Mouse (Mus musculus): ENCODE measurements at regions not wholly inside any gene's neighbourhood (a gene's known extent, or its start where the extent isn't known, plus 50 kb on each side); places are given as distances from the start of the nearest gene placed in this dataset.
A peak's percentile ranks its signal among the peaks of the same experiment; 100 is the strongest.
"Not testable (repeated sequence)": the region's sequence is repeated elsewhere in the genome, so short reads cannot be mapped to it uniquely, and the experiment has no call there.

GRCm38 (mm10) chr1:14688041-14688440, 1405.1 kb downstream of the 4930444P10Rik start:
- H3K27ac ChIP-seq (ENCODE audit: low read depth, low read length); H3K9me3 ChIP-seq (ENCODE audit: control insufficient read depth, low read length); H3K4me3 ChIP-seq (ENCODE audit: low read depth, low read length); H3K27me3 ChIP-seq (ENCODE audit: control insufficient read depth, insufficient read depth, low read length); H3K36me3 ChIP-seq (ENCODE audit: control insufficient read depth, insufficient read depth, low read length); H3K4me2 ChIP-seq (ENCODE audit: low read depth); DNase-seq (ENCODE audit: low spot score); H3K9ac ChIP-seq (ENCODE audit: low read length); H3K4me1 ChIP-seq (ENCODE audit: control insufficient read depth, insufficient read depth, low read length); ATAC-seq (ENCODE audit: insufficient read depth, low FRiP score, low TSS enrichment): not testable (repeated sequence)
- whole genome bisulfite sequencing, result 89% methylated on average over 2 of the region's 2 CpGs

- Histone ChIP-seq H3K4me1 (ENCODE audit: control insufficient read depth, insufficient read depth, low read length) (no peaks in the 10 kb centered on the region), H3K4me2 (ENCODE audit: low read depth) (no peak overlapping the region), H3K27me3 (ENCODE audit: control insufficient read depth, insufficient read depth, low read length) (no peaks in the 10 kb centered on the region), H3K9me3 (ENCODE audit: control insufficient read depth, low read length) (no peaks in the 10 kb centered on the region), H3K36me3 (ENCODE audit: control insufficient read depth, insufficient read depth, low read length) (no peaks in the 10 kb centered on the region), H3K4me3 (ENCODE audit: low read depth, low read length) (no peak overlapping the region), H3K27ac (ENCODE audit: low read depth, low read length) (no peak overlapping the region), H3K9ac (ENCODE audit: low read length) (no peak overlapping the region)
- ATAC-seq (ENCODE audit: insufficient read depth, low FRiP score, low TSS enrichment), result no peak
- 49% methylated on average over 2 of the region's 2 CpGs for WGBS
- DNase-seq (ENCODE audit: low spot score), result peak; percentile 29
Measured at GRCm38 (mm10) chr1:14686172-14686571, 1407.0 kb downstream of the 4930444P10Rik start.

GRCm38 (mm10) chr1:14680443-14680842, 1412.7 kb downstream of the 4930444P10Rik start:
- no peaks in the 10 kb centered on the region for H3K36me3 ChIP-seq (ENCODE audit: control insufficient read depth, insufficient read depth, low read length)
- no peak for DNase-seq (ENCODE audit: low spot score)
- H3K4me1 ChIP-seq (ENCODE audit: control insufficient read depth, insufficient read depth, low read length), result no peaks in the 10 kb centered on the region
- no peak overlapping the region for H3K4me3 ChIP-seq (ENCODE audit: low read depth, low read length)
- WGBS, result 92% methylated on average over 3 of the region's 3 CpGs
- H3K27me3 ChIP-seq (ENCODE audit: control insufficient read depth, insufficient read depth, low read length), result no peaks in the 10 kb centered on the region
- H3K4me2 ChIP-seq (ENCODE audit: low read depth), result no peak overlapping the region
- no peak overlapping the region for H3K27ac ChIP-seq (ENCODE audit: low read depth, low read length)
- no peaks in the 10 kb centered on the region for H3K9me3 ChIP-seq (ENCODE audit: control insufficient read depth, low read length)
- no peak overlapping the region for H3K9ac ChIP-seq (ENCODE audit: low read length)
- no peak for ATAC-seq (ENCODE audit: insufficient read depth, low FRiP score, low TSS enrichment)

GRCm38 (mm10) chr1:14672393-14672999, 1420.6 kb downstream of the 4930444P10Rik start:
- H3K27ac ChIP-seq (ENCODE audit: low read depth, low read length), result no peak overlapping the region
- H3K36me3 ChIP-seq (ENCODE audit: control insufficient read depth, insufficient read depth, low read length), result no peaks in the 10 kb centered on the region
- ATAC-seq (ENCODE audit: insufficient read depth, low FRiP score, low TSS enrichment), result no peak
- no peaks in the 10 kb centered on the region for H3K27me3 ChIP-seq (ENCODE audit: control insufficient read depth, insufficient read depth, low read length)
- WGBS, result 9% methylated on average over 6 of the region's 6 CpGs
- H3K4me2 ChIP-seq (ENCODE audit: low read depth), result no peak overlapping the region
- no peak overlapping the region for H3K4me3 ChIP-seq (ENCODE audit: low read depth, low read length)
- H3K4me1 ChIP-seq (ENCODE audit: control insufficient read depth, insufficient read depth, low read length), result no peaks in the 10 kb centered on the region
- H3K9me3 ChIP-seq (ENCODE audit: control insufficient read depth, low read length), result no peaks in the 10 kb centered on the region
- no peak overlapping the region for H3K9ac ChIP-seq (ENCODE audit: low read length)
- peak; percentile 15 for DNase-seq (ENCODE audit: low spot score)

GRCm38 (mm10) chr1:14662706-14663312, 1430.3 kb downstream of the 4930444P10Rik start:
- no peaks in the 10 kb centered on the region for H3K36me3 ChIP-seq (ENCODE audit: control insufficient read depth, insufficient read depth, low read length)
- no peak overlapping the region for H3K9ac ChIP-seq (ENCODE audit: low read length)
- no peak overlapping the region for H3K4me3 ChIP-seq (ENCODE audit: low read depth, low read length)
- no peaks in the 10 kb centered on the region for H3K4me1 ChIP-seq (ENCODE audit: control insufficient read depth, insufficient read depth, low read length)
- H3K9me3 ChIP-seq (ENCODE audit: control insufficient read depth, low read length), result no peaks in the 10 kb centered on the region
- no peak for DNase-seq (ENCODE audit: low spot score)
- ATAC-seq (ENCODE audit: insufficient read depth, low FRiP score, low TSS enrichment), result no peak
- no peaks in the 10 kb centered on the region for H3K27me3 ChIP-seq (ENCODE audit: control insufficient read depth, insufficient read depth, low read length)
- 70% methylated on average over 6 of the region's 6 CpGs for WGBS
- H3K4me2 ChIP-seq (ENCODE audit: low read depth), result no peak overlapping the region
- no peak overlapping the region for H3K27ac ChIP-seq (ENCODE audit: low read depth, low read length)

- no peak for ATAC-seq (ENCODE audit: insufficient read depth, low FRiP score, low TSS enrichment)
- no peaks in the 10 kb centered on the region for H3K4me1 ChIP-seq (ENCODE audit: control insufficient read depth, insufficient read depth, low read length)
- H3K27me3 ChIP-seq (ENCODE audit: control insufficient read depth, insufficient read depth, low read length), result no peaks in the 10 kb centered on the region
- H3K36me3 ChIP-seq (ENCODE audit: control insufficient read depth, insufficient read depth, low read length), result no peaks in the 10 kb centered on the region
- H3K27ac ChIP-seq (ENCODE audit: low read depth, low read length), result no peak overlapping the region
- 46% methylated on average over 2 of the region's 2 CpGs for WGBS
- no peak for DNase-seq (ENCODE audit: low spot score)
- no peak overlapping the region for H3K9ac ChIP-seq (ENCODE audit: low read length)
- no peaks in the 10 kb centered on the region for H3K9me3 ChIP-seq (ENCODE audit: control insufficient read depth, low read length)
- no peak overlapping the region for H3K4me3 ChIP-seq (ENCODE audit: low read depth, low read length)
- H3K4me2 ChIP-seq (ENCODE audit: low read depth), result no peak overlapping the region
Measured at GRCm38 (mm10) chr1:14661854-14662253, 1431.3 kb downstream of the 4930444P10Rik start.

- DNase-seq (ENCODE audit: low spot score), result no peak
- WGBS, result 96% methylated on average over 2 of the region's 2 CpGs
- Histone ChIP-seq H3K9ac (ENCODE audit: low read length) (no peak overlapping the region), H3K4me3 (ENCODE audit: low read depth, low read length) (no peak overlapping the region), H3K27me3 (ENCODE audit: control insufficient read depth, insufficient read depth, low read length) (no peaks in the 10 kb centered on the region), H3K36me3 (ENCODE audit: control insufficient read depth, insufficient read depth, low read length) (no peaks in the 10 kb centered on the region), H3K9me3 (ENCODE audit: control insufficient read depth, low read length) (no peaks in the 10 kb centered on the region), H3K4me1 (ENCODE audit: control insufficient read depth, insufficient read depth, low read length) (no peaks in the 10 kb centered on the region), H3K4me2 (ENCODE audit: low read depth) (no peak overlapping the region), H3K27ac (ENCODE audit: low read depth, low read length) (no peak overlapping the region)
- no peak for ATAC-seq (ENCODE audit: insufficient read depth, low FRiP score, low TSS enrichment)
Measured at GRCm38 (mm10) chr1:14650346-14650745, 1442.8 kb downstream of the 4930444P10Rik start.

- no peaks in the 10 kb centered on the region for H3K36me3 ChIP-seq (ENCODE audit: control insufficient read depth, insufficient read depth, low read length)
- no peak for DNase-seq (ENCODE audit: low spot score)
- no peak for ATAC-seq (ENCODE audit: insufficient read depth, low FRiP score, low TSS enrichment)
- H3K4me3 ChIP-seq (ENCODE audit: low read depth, low read length), result no peak overlapping the region
- H3K27me3 ChIP-seq (ENCODE audit: control insufficient read depth, insufficient read depth, low read length), result no peaks in the 10 kb centered on the region
- no peak overlapping the region for H3K4me2 ChIP-seq (ENCODE audit: low read depth)
- no peak overlapping the region for H3K9ac ChIP-seq (ENCODE audit: low read length)
- 28% methylated on average over 5 of the region's 5 CpGs for WGBS
- H3K4me1 ChIP-seq (ENCODE audit: control insufficient read depth, insufficient read depth, low read length), result no peaks in the 10 kb centered on the region
- H3K27ac ChIP-seq (ENCODE audit: low read depth, low read length), result no peak overlapping the region
- no peaks in the 10 kb centered on the region for H3K9me3 ChIP-seq (ENCODE audit: control insufficient read depth, low read length)
Measured at GRCm38 (mm10) chr1:14635642-14636263, 1457.4 kb downstream of the 4930444P10Rik start.

- Histone ChIP-seq H3K9ac (ENCODE audit: low read length) (no peak overlapping the region), H3K4me1 (ENCODE audit: control insufficient read depth, insufficient read depth, low read length) (no peaks in the 10 kb centered on the region), H3K4me2 (ENCODE audit: low read depth) (no peak overlapping the region), H3K27ac (ENCODE audit: low read depth, low read length) (no peak overlapping the region), H3K36me3 (ENCODE audit: control insufficient read depth, insufficient read depth, low read length) (no peaks in the 10 kb centered on the region), H3K9me3 (ENCODE audit: control insufficient read depth, low read length) (no peaks in the 10 kb centered on the region), H3K27me3 (ENCODE audit: control insufficient read depth, insufficient read depth, low read length) (no peaks in the 10 kb centered on the region), H3K4me3 (ENCODE audit: low read depth, low read length) (no peak overlapping the region)
- 23% methylated on average over 4 of the region's 4 CpGs for WGBS
- ATAC-seq (ENCODE audit: insufficient read depth, low FRiP score, low TSS enrichment), result no peak
- DNase-seq (ENCODE audit: low spot score), result no peak
Measured at GRCm38 (mm10) chr1:14631994-14632393, 1461.1 kb downstream of the 4930444P10Rik start.
